Mouse (Mus musculus): ENCODE results near the gene Gm9833. TPM values are rescaled to one million over a fixed set of nuclear protein-coding genes. Genes with fewer than 3 reads are reported as not detected.

Gene Gm9833
- polyA plus RNA-seq, 1 experiment from 2014 or later = 7.2 TPM

- no peaks in the 10 kb centered on the region for H3K4me1 ChIP-seq (ENCODE audit: control insufficient read depth, insufficient read depth, low read length)
- 86% methylated on average over 2 of the region's 2 CpGs for WGBS
- no peak overlapping the region for H3K27ac ChIP-seq (ENCODE audit: low read depth, low read length)
- H3K27me3 ChIP-seq (ENCODE audit: control insufficient read depth, insufficient read depth, low read length) = no peaks in the 10 kb centered on the region
- H3K4me2 ChIP-seq (ENCODE audit: low read depth, low read length) = no peak overlapping the region
- H3K4me3 ChIP-seq (ENCODE audit: low read depth, low read length) = no peak overlapping the region
- no peak overlapping the region for H3K9ac ChIP-seq (replicated peaks; ENCODE audit: low read depth, low read length)
- H3K9me3 ChIP-seq (ENCODE audit: control insufficient read depth, low read length) = no peaks in the 10 kb centered on the region
- no peak for ATAC-seq (ENCODE audit: low read depth)
- no peaks in the 10 kb centered on the region for H3K36me3 ChIP-seq (ENCODE audit: control insufficient read depth, insufficient read depth, low read length)
These were observed 24.8 kb downstream of the Gm9833 start for GRCm38 (mm10) chr3:10112660-10113059.

- no peaks in the 10 kb centered on the region for H3K9me3 ChIP-seq (ENCODE audit: control insufficient read depth, low read length)
- no peak overlapping the region for H3K9ac ChIP-seq (replicated peaks; ENCODE audit: low read depth, low read length)
- WGBS = 94% methylated on average over 12 of the region's 12 CpGs
- H3K27me3 ChIP-seq (ENCODE audit: control insufficient read depth, insufficient read depth, low read length) = no peaks in the 10 kb centered on the region
- H3K4me2 ChIP-seq (ENCODE audit: low read depth, low read length) = no peak overlapping the region
- H3K4me1 ChIP-seq (ENCODE audit: control insufficient read depth, insufficient read depth, low read length) = no peaks in the 10 kb centered on the region
- H3K36me3 ChIP-seq (ENCODE audit: control insufficient read depth, insufficient read depth, low read length) = no peaks in the 10 kb centered on the region
- ATAC-seq (ENCODE audit: low read depth) = no peak
- H3K4me3 ChIP-seq (ENCODE audit: low read depth, low read length) = no peak overlapping the region
- H3K27ac ChIP-seq (ENCODE audit: low read depth, low read length) = no peak overlapping the region
These were observed 28.6 kb downstream of the Gm9833 start for GRCm38 (mm10) chr3:10116531-10116930.

DNA sequence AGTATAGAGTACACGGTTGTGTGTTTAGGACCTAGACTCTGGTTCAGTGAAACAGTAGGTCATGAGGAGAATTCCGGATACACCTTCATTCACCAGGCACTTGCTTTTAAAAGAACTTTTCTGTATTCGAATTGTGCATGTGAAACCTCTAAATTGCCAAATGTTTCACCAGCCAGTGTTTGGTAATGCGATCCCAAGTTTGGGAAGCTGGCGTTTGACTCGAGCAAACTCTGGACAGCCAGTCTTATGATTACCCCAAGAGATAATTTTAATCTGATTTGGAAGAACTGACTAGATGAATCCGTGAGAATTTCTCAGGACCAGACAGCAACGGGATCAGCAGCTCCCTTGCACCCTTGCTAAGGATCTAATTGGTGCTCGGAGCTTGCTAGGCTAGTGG is 33.3 kb downstream of the Gm9833 start:
- Histone ChIP-seq H3K4me3 (ENCODE audit: low read depth, low read length) (no peak overlapping the region), H3K4me1 (ENCODE audit: control insufficient read depth, insufficient read depth, low read length) (no peaks in the 10 kb centered on the region), H3K4me2 (ENCODE audit: low read depth, low read length) (no peak overlapping the region), H3K9ac (replicated peaks; ENCODE audit: low read depth, low read length) (no peak overlapping the region), H3K27ac (ENCODE audit: low read depth, low read length) (no peak overlapping the region), H3K27me3 (ENCODE audit: control insufficient read depth, insufficient read depth, low read length) (no peaks in the 10 kb centered on the region), H3K9me3 (ENCODE audit: control insufficient read depth, low read length) (no peaks in the 10 kb centered on the region), H3K36me3 (ENCODE audit: control insufficient read depth, insufficient read depth, low read length) (no peaks in the 10 kb centered on the region)
- WGBS = 93% methylated on average over 9 of the region's 9 CpGs
- ATAC-seq (ENCODE audit: low read depth) = no peak

GRCm38 (mm10) chr3:10121956-10122739 is 34.2 kb downstream of the Gm9833 start:
- 78% methylated on average over 6 of the region's 6 CpGs for WGBS
- no peak for ATAC-seq (ENCODE audit: low read depth)
- Histone ChIP-seq H3K27me3 (ENCODE audit: control insufficient read depth, insufficient read depth, low read length) (no peaks in the 10 kb centered on the region), H3K9me3 (ENCODE audit: control insufficient read depth, low read length) (no peaks in the 10 kb centered on the region), H3K27ac (ENCODE audit: low read depth, low read length) (no peak overlapping the region), H3K9ac (replicated peaks; ENCODE audit: low read depth, low read length) (no peak overlapping the region), H3K36me3 (ENCODE audit: control insufficient read depth, insufficient read depth, low read length) (no peaks in the 10 kb centered on the region), H3K4me2 (ENCODE audit: low read depth, low read length) (no peak overlapping the region), H3K4me1 (ENCODE audit: control insufficient read depth, insufficient read depth, low read length) (no peaks in the 10 kb centered on the region), H3K4me3 (ENCODE audit: low read depth, low read length) (no peak overlapping the region)

- no peak overlapping the region for H3K9ac ChIP-seq (replicated peaks; ENCODE audit: low read depth, low read length)
- H3K4me1 ChIP-seq (ENCODE audit: control insufficient read depth, insufficient read depth, low read length) = no peaks in the 10 kb centered on the region
- no peaks in the 10 kb centered on the region for H3K9me3 ChIP-seq (ENCODE audit: control insufficient read depth, low read length)
- no peak overlapping the region for H3K4me2 ChIP-seq (ENCODE audit: low read depth, low read length)
- no peak overlapping the region for H3K4me3 ChIP-seq (ENCODE audit: low read depth, low read length)
- no peaks in the 10 kb centered on the region for H3K27me3 ChIP-seq (ENCODE audit: control insufficient read depth, insufficient read depth, low read length)
- no peak overlapping the region for H3K27ac ChIP-seq (ENCODE audit: low read depth, low read length)
- no peaks in the 10 kb centered on the region for H3K36me3 ChIP-seq (ENCODE audit: control insufficient read depth, insufficient read depth, low read length)
- WGBS = 78% methylated on average over 1 of the region's 1 CpGs
- no peak for ATAC-seq (ENCODE audit: low read depth)
These were observed 35.7 kb downstream of the Gm9833 start for GRCm38 (mm10) chr3:10123615-10124014.

- H3K9me3 ChIP-seq (ENCODE audit: control insufficient read depth, low read length) = no peaks in the 10 kb centered on the region
- ATAC-seq (ENCODE audit: low read depth) = no peak
- H3K4me3 ChIP-seq (ENCODE audit: low read depth, low read length) = no peak overlapping the region
- no peak overlapping the region for H3K9ac ChIP-seq (replicated peaks; ENCODE audit: low read depth, low read length)
- no peaks in the 10 kb centered on the region for H3K27me3 ChIP-seq (ENCODE audit: control insufficient read depth, insufficient read depth, low read length)
- H3K27ac ChIP-seq (ENCODE audit: low read depth, low read length) = no peak overlapping the region
- 87% methylated on average over 2 of the region's 2 CpGs for WGBS
- no peak overlapping the region for H3K4me2 ChIP-seq (ENCODE audit: low read depth, low read length)
- no peaks in the 10 kb centered on the region for H3K36me3 ChIP-seq (ENCODE audit: control insufficient read depth, insufficient read depth, low read length)
- no peaks in the 10 kb centered on the region for H3K4me1 ChIP-seq (ENCODE audit: control insufficient read depth, insufficient read depth, low read length)
These were observed 36.2 kb downstream of the Gm9833 start for GRCm38 (mm10) chr3:10124071-10124470.

DNA sequence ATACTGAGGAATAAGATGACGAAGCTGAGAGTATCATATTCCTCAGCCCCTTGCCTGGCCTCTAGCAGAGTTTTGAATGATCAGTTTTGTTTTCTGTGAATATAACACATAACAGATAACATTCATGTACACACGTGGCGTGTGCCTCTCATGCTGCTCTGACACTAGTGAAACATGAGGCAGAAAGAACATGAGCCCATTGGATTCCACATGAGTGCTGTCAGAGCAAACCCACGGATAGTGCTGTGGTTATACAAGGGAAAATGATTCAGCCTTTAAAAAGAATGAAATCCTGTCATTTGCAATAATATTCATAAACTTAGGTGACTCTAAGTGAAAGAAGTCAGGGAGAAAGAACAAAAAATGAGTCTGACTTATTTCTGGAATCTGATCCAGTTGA is 37.4 kb downstream of the Gm9833 start:
- H3K4me1 ChIP-seq (ENCODE audit: control insufficient read depth, insufficient read depth, low read length) = no peaks in the 10 kb centered on the region
- ATAC-seq (ENCODE audit: low read depth) = no peak
- WGBS = 88% methylated on average over 4 of the region's 4 CpGs

DNA sequence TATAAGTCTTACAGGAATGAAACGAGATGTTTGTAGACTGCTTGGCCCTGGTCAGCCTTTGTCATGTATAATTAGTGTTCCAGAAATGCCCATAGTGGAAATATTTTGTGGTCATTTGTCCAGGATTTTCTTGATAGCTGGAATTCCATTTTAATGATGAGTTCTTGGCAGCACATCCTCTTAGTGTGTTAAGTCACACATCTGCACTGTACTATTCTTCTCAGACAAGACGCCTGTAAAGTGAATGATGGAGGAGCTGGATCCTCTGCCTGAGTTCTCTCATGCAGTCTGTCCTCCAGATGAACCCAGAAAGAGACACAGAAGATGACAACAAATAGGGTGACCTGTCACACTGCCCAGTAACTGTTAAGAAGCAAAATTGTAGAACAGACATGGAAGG is 38.1 kb downstream of the Gm9833 start:
- ATAC-seq (ENCODE audit: low read depth) = no peak
- H3K9ac ChIP-seq (replicated peaks; ENCODE audit: low read depth, low read length) = no peak overlapping the region
- H3K4me3 ChIP-seq (ENCODE audit: low read depth, low read length) = no peak overlapping the region
- 80% methylated on average over 2 of the region's 2 CpGs for WGBS
- no peaks in the 10 kb centered on the region for H3K9me3 ChIP-seq (ENCODE audit: control insufficient read depth, low read length)
- no peaks in the 10 kb centered on the region for H3K36me3 ChIP-seq (ENCODE audit: control insufficient read depth, insufficient read depth, low read length)
- no peak overlapping the region for H3K4me2 ChIP-seq (ENCODE audit: low read depth, low read length)
- no peaks in the 10 kb centered on the region for H3K4me1 ChIP-seq (ENCODE audit: control insufficient read depth, insufficient read depth, low read length)
- H3K27me3 ChIP-seq (ENCODE audit: control insufficient read depth, insufficient read depth, low read length) = no peaks in the 10 kb centered on the region
- H3K27ac ChIP-seq (ENCODE audit: low read depth, low read length) = no peak overlapping the region

More for the DNA sequence above, 37.4 kb downstream of the Gm9833 start:
- Histone ChIP-seq H3K9me3 (ENCODE audit: control insufficient read depth, low read length) (no peaks in the 10 kb centered on the region), H3K36me3 (ENCODE audit: control insufficient read depth, insufficient read depth, low read length) (no peaks in the 10 kb centered on the region), H3K27me3 (ENCODE audit: control insufficient read depth, insufficient read depth, low read length) (no peaks in the 10 kb centered on the region), H3K4me3 (ENCODE audit: low read depth, low read length) (no peak overlapping the region), H3K9ac (replicated peaks; ENCODE audit: low read depth, low read length) (no peak overlapping the region), H3K4me2 (ENCODE audit: low read depth, low read length) (no peak overlapping the region), H3K27ac (ENCODE audit: low read depth, low read length) (no peak overlapping the region)

- Histone ChIP-seq H3K27me3 (ENCODE audit: control insufficient read depth, insufficient read depth, low read length) (no peaks in the 10 kb centered on the region), H3K27ac (ENCODE audit: low read depth, low read length) (0 out of 2 replicates have a peak overlapping the region, but pooled peaks have one; percentile 10), H3K9ac (replicated peaks; ENCODE audit: low read depth, low read length) (no peak overlapping the region), H3K4me1 (ENCODE audit: control insufficient read depth, insufficient read depth, low read length) (no peaks in the 10 kb centered on the region), H3K4me2 (ENCODE audit: low read depth, low read length) (no peak overlapping the region), H3K9me3 (ENCODE audit: control insufficient read depth, low read length) (no peaks in the 10 kb centered on the region), H3K4me3 (ENCODE audit: low read depth, low read length) (no peak overlapping the region), H3K36me3 (ENCODE audit: control insufficient read depth, insufficient read depth, low read length) (no peaks in the 10 kb centered on the region)
- ATAC-seq (ENCODE audit: low read depth) = no peak
- WGBS = 86% methylated on average over 2 of the region's 2 CpGs
These were observed 38.6 kb downstream of the Gm9833 start for GRCm38 (mm10) chr3:10126502-10126901.
